Mouse (Mus musculus) limb, embryonic 10.5 days (tissue): ENCODE results near the gene Ccdc122. TPM values are rescaled to one million over a fixed set of nuclear protein-coding genes. Genes with fewer than 3 reads are reported as not detected.
A peak's percentile ranks its signal among the peaks of the same experiment; 100 is the strongest.
"Not testable (repeated sequence)": the region's sequence is repeated elsewhere in the genome, so short reads cannot be mapped to it uniquely, and the experiment has no call there.

Source experiments
- DNase-seq: peaks from one replicate; pipeline ENCODE4 v3.0.0-alpha.2; 2017; ENCODE audit warnings: low spot score
- H3K27ac ChIP-seq: fragments of 300-500 bp; sonication (generic); 2 replicates; pipeline ENCODE4 v1.5.1; 2016; ENCODE audit warnings: mild to moderate bottlenecking
- H3K27me3 ChIP-seq: fragments of 300-500 bp; sonication (generic); 2 replicates; pipeline ENCODE4 v1.6.1; 2016; ENCODE audit warnings: low read depth, mild to moderate bottlenecking; ENCODE audit not compliant: poor library complexity, severe bottlenecking
- H3K36me3 ChIP-seq: fragments of 300-500 bp; sonication (generic); 2 replicates; pipeline ENCODE4 v1.6.1; 2016; ENCODE audit warnings: mild to moderate bottlenecking, moderate library complexity
- H3K4me1 ChIP-seq: fragments of 300-500 bp; sonication (generic); 2 replicates; pipeline ENCODE4 v1.6.1; 2016
- H3K4me3 ChIP-seq: fragments of 300-500 bp; sonication (generic); 2 replicates; pipeline ENCODE4 v1.5.1; 2016; ENCODE audit warnings: mild to moderate bottlenecking, moderate library complexity
- H3K9me3 ChIP-seq: fragments of 300-500 bp; sonication (generic); replicated peaks from 2 replicates; pipeline ENCODE4 v1.6.1; 2016; ENCODE audit warnings: mild to moderate bottlenecking
- WGBS: fragments of 180-500 bp; shearing (Covaris S2); methylation state at CpG from one replicate; pipeline ENCODE4 v1.1.7; 2016; 5-methylcytosine and 5-hydroxymethylcytosine counted together
- polyA plus RNA-seq: library from polyadenylated mRNA; unstranded; fragments of >200 nt; fragmentation: Nextera tagmentation; extraction: Ambion mirVana; gene quantifications from 2 replicates; pipeline ENCODE4 v1.2.1, GENCODE M21; 2016

Ccdc122 gene
- polyA plus RNA-seq, 1 experiment from 2014 or later, result 1.2 TPM

GRCm38 (mm10) chr14:77034175-77034915 is 2.2 kb upstream of the Ccdc122 start:
- no peak overlapping the region for H3K4me3 ChIP-seq
- no peaks in the 10 kb centered on the region for H3K36me3 ChIP-seq
- DNase-seq, result no peak
- H3K27ac ChIP-seq, result no peak overlapping the region
- peaks cover 12% of the 10 kb centered on the region for H3K4me1 ChIP-seq
- 73% methylated on average over 7 of the region's 7 CpGs for WGBS
- H3K27me3 ChIP-seq, result 0 out of 2 replicates have a peak, but pooled peaks cover 3% of the 10 kb centered on the region
- no peaks in the 10 kb centered on the region for H3K9me3 ChIP-seq

- Histone ChIP-seq H3K36me3 (no peaks in the 10 kb centered on the region), H3K27ac (no peak overlapping the region), H3K9me3 (no peaks in the 10 kb centered on the region), H3K27me3 (0 out of 2 replicates have a peak, but pooled peaks cover 3% of the 10 kb centered on the region), H3K4me1 (peaks cover 7% of the 10 kb centered on the region), H3K4me3 (no peak overlapping the region)
- no peak for DNase-seq
- WGBS, result 95% methylated on average over 8 of the region's 8 CpGs
These were observed 1.6 kb upstream of the Ccdc122 start for GRCm38 (mm10) chr14:77034970-77035369.

DNA sequence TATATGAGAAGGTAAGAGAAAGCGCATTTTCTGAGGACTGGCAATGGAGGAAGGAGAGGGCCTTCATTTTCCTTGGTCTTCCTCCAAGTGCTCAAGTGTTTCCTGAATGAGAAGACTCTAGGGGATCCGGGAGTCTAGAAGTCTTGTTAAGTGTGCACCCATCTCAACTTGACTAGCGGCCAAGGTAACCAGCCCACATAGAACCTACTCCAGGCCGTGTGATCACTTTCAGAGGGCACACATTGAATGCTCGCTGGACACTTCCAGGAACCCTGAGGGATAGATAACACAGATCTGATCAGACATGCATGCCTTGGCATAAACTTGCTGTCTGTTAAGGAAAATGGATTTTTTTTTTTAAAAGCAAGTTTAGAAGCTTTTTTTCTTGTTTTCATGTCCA is 758 bp downstream of the Ccdc122 start:
- H3K27me3 ChIP-seq, result 0 out of 2 replicates have a peak, but pooled peaks cover 3% of the 10 kb centered on the region
- H3K36me3 ChIP-seq, result no peaks in the 10 kb centered on the region
- H3K4me3 ChIP-seq, result no peak overlapping the region
- H3K9me3 ChIP-seq, result no peaks in the 10 kb centered on the region
- WGBS, result 91% methylated on average over 5 of the region's 5 CpGs
- no peak for DNase-seq
- peaks cover 7% of the 10 kb centered on the region for H3K4me1 ChIP-seq
- H3K27ac ChIP-seq, result no peak overlapping the region

GRCm38 (mm10) chr14:77037832-77038425 is 1.4 kb downstream of the Ccdc122 start:
- H3K27me3 ChIP-seq, result 0 out of 2 replicates have a peak, but pooled peaks cover 3% of the 10 kb centered on the region
- H3K4me1 ChIP-seq, result peaks cover 7% of the 10 kb centered on the region
- 91% methylated on average over 8 of the region's 8 CpGs for WGBS
- no peak overlapping the region for H3K27ac ChIP-seq
- no peak for DNase-seq
- no peak overlapping the region for H3K4me3 ChIP-seq
- no peaks in the 10 kb centered on the region for H3K9me3 ChIP-seq
- no peaks in the 10 kb centered on the region for H3K36me3 ChIP-seq

DNA sequence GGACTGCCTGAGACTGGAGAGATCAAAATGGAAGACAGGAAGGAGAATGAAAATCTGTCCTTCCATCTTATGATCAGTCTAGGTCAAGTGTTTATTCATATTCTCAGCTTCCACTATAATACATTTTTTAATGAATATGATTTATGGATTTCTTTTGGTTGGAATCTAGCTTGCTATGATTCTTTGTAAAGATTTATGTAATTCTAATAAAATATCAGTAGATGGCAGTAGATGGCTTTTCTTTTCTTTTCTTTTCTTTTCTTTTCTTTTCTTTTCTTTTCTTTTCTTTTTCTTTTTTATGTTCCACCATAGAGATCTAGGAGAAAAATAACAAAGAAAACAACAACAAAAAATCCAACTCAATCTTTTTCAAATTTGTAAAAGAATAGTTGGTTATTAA is 16.7 kb downstream of the Ccdc122 start:
- no peaks in the 10 kb centered on the region for H3K27me3 ChIP-seq
- no peaks in the 10 kb centered on the region for H3K9me3 ChIP-seq
- H3K4me3 ChIP-seq, result no peak overlapping the region
- no peaks in the 10 kb centered on the region for H3K4me1 ChIP-seq
- H3K27ac ChIP-seq, result no peak overlapping the region
- H3K36me3 ChIP-seq, result no peaks in the 10 kb centered on the region
- no peak for DNase-seq

GRCm38 (mm10) chr14:77069361-77069760 is 32.8 kb downstream of the Ccdc122 start:
- WGBS, result 85% methylated on average over 1 of the region's 1 CpGs

GRCm38 (mm10) chr14:77081248-77081647 is 44.7 kb downstream of the Ccdc122 start:
- DNase-seq, result no peak
- 92% methylated on average over 5 of the region's 5 CpGs for WGBS
- no peaks in the 10 kb centered on the region for H3K9me3 ChIP-seq
- H3K36me3 ChIP-seq, result no peaks in the 10 kb centered on the region
- H3K4me3 ChIP-seq, result no peak overlapping the region
- H3K4me1 ChIP-seq, result no peaks in the 10 kb centered on the region
- no peaks in the 10 kb centered on the region for H3K27me3 ChIP-seq
- H3K27ac ChIP-seq, result no peak overlapping the region

More at GRCm38 (mm10) chr14:77069361-77069760, 32.8 kb downstream of the Ccdc122 start:
- DNase-seq, result no peak
- no peak overlapping the region for H3K4me3 ChIP-seq
- H3K4me1 ChIP-seq, result no peaks in the 10 kb centered on the region
- H3K36me3 ChIP-seq, result no peaks in the 10 kb centered on the region
- H3K27me3 ChIP-seq, result no peaks in the 10 kb centered on the region
- no peaks in the 10 kb centered on the region for H3K9me3 ChIP-seq
- H3K27ac ChIP-seq, result no peak overlapping the region

DNA sequence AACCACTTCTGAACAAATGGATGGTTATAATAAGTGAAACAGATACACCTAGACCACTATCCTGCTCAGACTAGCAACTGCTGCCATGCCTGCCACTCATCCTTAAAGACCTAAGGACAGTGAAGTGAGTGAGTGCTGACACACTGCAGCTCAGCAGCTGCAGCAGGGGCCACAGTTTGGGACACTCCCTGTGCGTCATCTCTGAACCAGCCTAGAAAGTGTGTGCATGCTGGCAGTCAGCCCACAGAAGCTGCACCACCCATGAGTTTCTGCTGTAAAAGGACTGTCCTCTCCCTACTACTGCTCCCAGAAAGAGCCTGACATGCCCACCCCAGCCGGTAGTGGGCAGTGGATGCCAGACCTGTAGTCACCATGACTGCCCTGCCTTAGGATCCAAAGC is 63.7 kb downstream of the Ccdc122 start:
- Histone ChIP-seq H3K4me3 (no peak overlapping the region), H3K4me1 (no peaks in the 10 kb centered on the region), H3K27ac (no peak overlapping the region), H3K9me3 (no peaks in the 10 kb centered on the region), H3K27me3 (no peaks in the 10 kb centered on the region), H3K36me3 (no peaks in the 10 kb centered on the region)
- WGBS, result 81% methylated on average over 2 of the region's 2 CpGs
- no peak for DNase-seq

DNA sequence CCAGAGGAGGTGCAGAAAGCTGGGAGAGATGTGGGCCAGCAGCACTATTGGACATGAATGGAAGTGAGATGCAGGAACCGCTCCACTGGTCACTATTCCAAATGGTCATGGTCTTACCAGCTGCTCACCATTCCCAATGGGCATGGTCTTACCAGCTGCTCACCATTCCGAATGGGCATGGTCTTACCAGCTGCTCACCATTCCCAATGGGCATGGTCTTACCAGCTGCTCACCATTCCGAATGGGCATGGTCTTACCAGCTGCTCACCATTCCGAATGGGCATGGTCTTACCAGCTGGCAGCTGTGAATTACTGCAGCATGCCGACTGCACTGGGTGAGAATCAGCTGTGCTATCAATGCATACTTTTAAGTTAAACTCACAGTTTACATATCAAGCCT is 74.0 kb downstream of the Ccdc122 start:
- H3K36me3 ChIP-seq, DNase-seq, H3K4me3 ChIP-seq, H3K27ac ChIP-seq, H3K4me1 ChIP-seq, H3K9me3 ChIP-seq, H3K27me3 ChIP-seq: not testable (repeated sequence)
- WGBS, result 93% methylated on average over 5 of the region's 5 CpGs

GRCm38 (mm10) chr14:77130612-77131011 is 94.0 kb downstream of the Ccdc122 start:
- H3K36me3 ChIP-seq, result no peaks in the 10 kb centered on the region
- 92% methylated on average over 5 of the region's 5 CpGs for WGBS
- H3K4me3 ChIP-seq, result no peak overlapping the region
- H3K27me3 ChIP-seq, result no peaks in the 10 kb centered on the region
- no peaks in the 10 kb centered on the region for H3K4me1 ChIP-seq
- no peak overlapping the region for H3K27ac ChIP-seq
- DNase-seq, result no peak
- H3K9me3 ChIP-seq, result no peaks in the 10 kb centered on the region

- Histone ChIP-seq H3K4me1 (peaks cover 9% of the 10 kb centered on the region), H3K36me3 (no peaks in the 10 kb centered on the region), H3K9me3 (no peaks in the 10 kb centered on the region), H3K27me3 (0 out of 2 replicates have a peak, but pooled peaks cover 6% of the 10 kb centered on the region), H3K4me3 (no peak overlapping the region), H3K27ac (no peak overlapping the region)
- no peak for DNase-seq
- WGBS, result 67% methylated on average over 6 of the region's 6 CpGs
These were observed 100.4 kb downstream of the Ccdc122 start for GRCm38 (mm10) chr14:77136936-77137335.

DNA sequence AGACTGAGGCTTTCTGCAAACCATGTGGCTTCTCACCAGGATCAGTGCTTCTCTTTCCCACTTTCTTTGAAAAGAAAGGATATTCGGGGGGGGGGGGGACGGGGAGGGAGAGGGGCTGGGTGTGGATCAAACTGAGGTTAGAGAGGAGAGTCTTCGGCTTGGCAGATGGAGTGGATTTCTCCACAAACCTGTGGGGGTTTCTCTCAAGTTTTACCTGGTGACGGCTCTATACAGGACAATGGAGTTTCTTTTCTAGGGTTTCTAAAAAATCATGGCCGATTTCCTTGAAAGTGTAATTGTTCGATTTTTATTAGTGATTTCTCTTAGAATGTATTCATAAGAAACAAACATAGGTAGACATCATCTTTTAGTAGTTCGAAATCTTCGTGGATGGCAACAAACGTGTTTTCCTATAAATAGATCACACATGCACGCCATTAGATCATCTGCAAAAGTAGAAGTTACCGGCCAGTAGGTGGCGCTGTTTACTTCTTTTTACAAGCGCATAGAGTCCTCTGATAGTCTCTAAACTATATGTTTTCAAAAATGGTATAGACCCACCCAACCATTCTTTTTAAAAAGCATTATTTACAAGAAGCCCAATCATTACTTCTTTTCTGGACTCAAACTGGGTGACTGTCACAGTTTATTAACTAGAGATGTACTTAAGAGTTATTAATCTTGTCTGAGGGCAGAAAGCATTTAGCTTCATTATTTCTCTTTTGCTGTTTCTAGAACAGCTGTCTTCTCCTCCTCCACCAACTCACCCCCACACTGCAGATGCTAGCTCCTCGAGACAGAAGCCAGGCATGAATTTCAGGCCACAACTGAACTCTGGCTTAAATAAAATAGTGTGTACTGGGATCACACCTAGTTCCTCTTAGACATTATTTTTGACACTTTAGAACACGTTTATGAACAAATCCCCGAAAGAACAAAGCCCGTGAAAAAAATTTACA is 105.0 kb downstream of the Ccdc122 start:
- H3K36me3 ChIP-seq, result no peaks in the 10 kb centered on the region
- DNase-seq, result peak; percentile 86
- H3K9me3 ChIP-seq, result no peaks in the 10 kb centered on the region
- H3K4me3 ChIP-seq, result no peak overlapping the region
- H3K27ac ChIP-seq, result no peak overlapping the region
- WGBS, result 36% methylated on average over 17 of the region's 17 CpGs
- peaks cover 5% of the 10 kb centered on the region for H3K4me1 ChIP-seq
- H3K27me3 ChIP-seq, result 0 out of 2 replicates have a peak, but pooled peaks cover 6% of the 10 kb centered on the region
